ENCODE assay signal across 10 mouse cellular contexts in the genomic region with DNA sequence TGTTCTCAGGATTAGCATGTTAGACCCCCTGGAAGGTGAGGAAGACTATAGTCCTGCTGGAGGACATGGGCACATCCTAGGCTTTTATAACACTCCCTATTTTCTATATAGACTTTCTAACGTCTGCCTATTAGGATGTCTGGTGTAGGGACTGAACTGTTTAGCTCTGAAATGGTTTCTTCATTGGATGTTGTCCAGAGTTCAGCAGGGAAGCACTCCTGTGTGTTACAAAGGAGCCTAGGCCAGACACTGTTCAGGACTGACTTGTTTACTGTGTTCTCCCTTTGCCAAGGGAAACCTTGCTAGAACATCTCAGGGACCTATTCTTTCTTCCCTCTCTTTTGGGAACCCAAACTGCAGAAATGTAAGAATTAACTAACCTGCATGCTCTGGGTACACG.
A peak's percentile ranks its signal among the peaks of the same experiment; 100 is the strongest.
DNase-seq lines count a peak whose midpoint lies in the region; ATAC-seq lines count a peak whose summit lies in the region.
"Had no signal": no experiment of that assay in that cellular context is flagged by ENCODE, and none has a peak within 500 bp of the region (broad histone marks: within the 10 kb centered on the region; RNA-seq: fewer than 3 reads in every experiment).

No protein-coding gene starts in this region.

- 0 out of 2 replicates have a peak overlapping the region, but pooled peaks have one; percentile 5 for H3K4me2 ChIP-seq in liver, embryonic 11.5 days
- H3K4me2 ChIP-seq in liver, embryonic 12.5 days = no peak overlapping the region
- peak overlapping the region; percentile 78 for H3K4me2 ChIP-seq in intestine, embryonic 15.5 days (replicated peaks)
- peak overlapping the region; percentile 87 for H3K4me2 ChIP-seq in neural tube, embryonic 14.5 days (ENCODE audit: low read depth, low read length)

- H3K9ac ChIP-seq in liver, embryonic 11.5 days (ENCODE audit: low read depth, low read length) = no peak overlapping the region
- H3K9ac ChIP-seq in liver, embryonic 12.5 days = no peak overlapping the region
- H3K9ac ChIP-seq in intestine, embryonic 15.5 days = no peak overlapping the region
- H3K9ac ChIP-seq in neural tube, embryonic 14.5 days (replicated peaks; ENCODE audit: low read depth, low read length) = peak overlapping the region; percentile 74

- H3K27ac ChIP-seq in liver, embryonic 11.5 days (ENCODE audit: low read depth, low read length) = no peak overlapping the region
- H3K27ac ChIP-seq in liver, embryonic 12.5 days = no peak overlapping the region
- no peak overlapping the region for H3K27ac ChIP-seq in intestine, embryonic 15.5 days
- no peak overlapping the region; the same call in 1 of the 2 replicates for H3K27ac ChIP-seq in neural tube, embryonic 14.5 days (ENCODE audit: low read depth, low read length)

- no peak for ATAC-seq in cerebellum, adult (ENCODE audit: insufficient number of reproducible peaks, low FRiP score, low TSS enrichment)
- no peak for ATAC-seq in liver, embryonic 11.5 days (replicated peaks; ENCODE audit: low FRiP score)
- ATAC-seq in liver, embryonic 12.5 days = no peak
- ATAC-seq in intestine, embryonic 15.5 days = no peak
- ATAC-seq in neural tube, embryonic 14.5 days (ENCODE audit: low read depth) = no peak
- no peak for ATAC-seq in frontal cortex, adult (ENCODE audit: low TSS enrichment)

- no peaks in the 10 kb centered on the region for H3K27me3 ChIP-seq in liver, embryonic 11.5 days (replicated peaks; ENCODE audit: control insufficient read depth, insufficient read depth, low read length)
- no peaks in the 10 kb centered on the region for H3K27me3 ChIP-seq in liver, embryonic 12.5 days (replicated peaks)
- H3K27me3 ChIP-seq in intestine, embryonic 15.5 days (replicated peaks) = no peaks in the 10 kb centered on the region
- H3K27me3 ChIP-seq in neural tube, embryonic 14.5 days (ENCODE audit: control insufficient read depth, insufficient read depth, low read length) = no peaks in the 10 kb centered on the region

- H3K9me3 ChIP-seq in liver, embryonic 11.5 days (ENCODE audit: control insufficient read depth, low read length) = no peaks in the 10 kb centered on the region
- no peaks in the 10 kb centered on the region for H3K9me3 ChIP-seq in liver, embryonic 12.5 days (replicated peaks)
- no peaks in the 10 kb centered on the region for H3K9me3 ChIP-seq in intestine, embryonic 15.5 days
- H3K9me3 ChIP-seq in neural tube, embryonic 14.5 days (ENCODE audit: control insufficient read depth, low read length) = no peaks in the 10 kb centered on the region

- peaks cover 2% of the 10 kb centered on the region; the same call in 1 of the 2 replicates for H3K4me1 ChIP-seq in liver, embryonic 11.5 days (replicated peaks; ENCODE audit: control insufficient read depth, insufficient read depth, low read length)
- H3K4me1 ChIP-seq in liver, embryonic 12.5 days = peaks cover 16% of the 10 kb centered on the region
- H3K4me1 ChIP-seq in intestine, embryonic 15.5 days (replicated peaks) = peaks cover 13% of the 10 kb centered on the region
- H3K4me1 ChIP-seq in neural tube, embryonic 14.5 days (ENCODE audit: control insufficient read depth, insufficient read depth, low read length) = peaks cover 24% of the 10 kb centered on the region

- no peaks in the 10 kb centered on the region for H3K36me3 ChIP-seq in liver, embryonic 11.5 days (ENCODE audit: control insufficient read depth, insufficient read depth, low read length)
- H3K36me3 ChIP-seq in liver, embryonic 12.5 days = no peaks in the 10 kb centered on the region
- H3K36me3 ChIP-seq in intestine, embryonic 15.5 days = no peaks in the 10 kb centered on the region
- H3K36me3 ChIP-seq in neural tube, embryonic 14.5 days (ENCODE audit: control insufficient read depth, insufficient read depth, low read length) = no peaks in the 10 kb centered on the region

- 67% methylated on average over 2 of the region's 2 CpGs for WGBS in liver, embryonic 11.5 days
- 59% methylated on average over 2 of the region's 2 CpGs for WGBS in liver, embryonic 12.5 days (ENCODE audit: insufficient replicate concordance)
- WGBS in intestine, embryonic 15.5 days = 46% methylated on average over 2 of the region's 2 CpGs
- WGBS in neural tube, embryonic 14.5 days = 15% methylated on average over 2 of the region's 2 CpGs

- H3K4me3 ChIP-seq in liver, embryonic 11.5 days (ENCODE audit: low read depth, low read length) = no peak overlapping the region
- H3K4me3 ChIP-seq in liver, embryonic 12.5 days = no peak overlapping the region
- H3K4me3 ChIP-seq in intestine, embryonic 15.5 days (replicated peaks) = peak overlapping the region; percentile 46
- peak overlapping the region; percentile 57 for H3K4me3 ChIP-seq in neural tube, embryonic 14.5 days (ENCODE audit: low read depth, low read length)

- peak; percentile 57 for DNase-seq in cerebellum, adult 9-10 months
- DNase-seq in liver, embryonic 11.5 days (ENCODE audit: low spot score) = no peak
- DNase-seq in adrenal gland, postnatal 10 days = no peak
- DNase-seq: cerebellum, adult 11 months; left cerebral cortex, postnatal 4 days had no signal

Comparison
In these comparisons a context has a peak if more than half of its experiments do, and no peak if none do; other contexts are left out.
1. H3K4me3 ChIP-seq: peak in intestine, embryonic 15.5 days (single experiment) and neural tube, embryonic 14.5 days (single experiment); none in liver, embryonic 11.5 days (single experiment) and liver, embryonic 12.5 days (single experiment).